Comparison of ENCODE assay signal across 20 mouse cellular contexts in the genomic region with DNA sequence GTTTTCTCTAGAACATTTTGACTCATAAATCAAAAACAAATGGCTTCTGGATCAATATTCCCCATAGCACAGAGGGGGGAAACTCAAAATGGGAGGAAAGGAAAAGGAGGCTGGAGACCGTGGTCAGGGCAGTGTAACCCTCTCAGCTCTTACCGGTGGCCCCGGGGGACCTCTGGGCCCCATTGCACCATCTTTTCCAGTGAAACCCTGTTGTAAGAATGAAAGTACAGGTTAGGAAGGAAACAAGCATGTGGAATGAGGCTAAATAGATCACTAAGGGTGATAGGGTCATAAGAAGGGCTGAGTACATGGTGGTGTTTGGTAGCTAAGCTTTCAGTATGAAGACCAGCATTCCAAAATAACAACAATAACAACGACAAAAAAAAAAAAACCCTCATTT.
DNase-seq lines count a peak whose midpoint lies in the region; ATAC-seq and TF ChIP-seq lines count a peak whose summit lies in the region.
"Had no signal": no experiment of that assay in that cellular context is flagged by ENCODE, and none has a peak within 500 bp of the region (broad histone marks: within the 10 kb centered on the region; RNA-seq: fewer than 3 reads in every experiment).

No protein-coding gene starts in this region.

- peaks cover 42% of the 10 kb centered on the region for H3K36me3 ChIP-seq in embryonic facial prominence, embryonic 13.5 days
- H3K36me3 ChIP-seq in embryonic facial prominence, embryonic 10.5 days (replicated peaks), result no peaks in the 10 kb centered on the region
- no peaks in the 10 kb centered on the region for H3K36me3 ChIP-seq in CH12.LX (replicated peaks in 1 of 2; ENCODE audit: control insufficient read depth in 1 of 2, insufficient read depth in 1 of 2, low read length in 1 of 2)
- H3K36me3 ChIP-seq in limb, embryonic 15.5 days, result peaks cover 36% of the 10 kb centered on the region
- no peaks in the 10 kb centered on the region for H3K36me3 ChIP-seq in hindbrain, embryonic 16.5 days (ENCODE audit: control insufficient read depth, insufficient read depth, low read length)
- H3K36me3 ChIP-seq: heart, embryonic 10.5 days; lung, embryonic 15.5 days; midbrain, embryonic 13.5 days had no signal

- dilution Hi-C loops in CH12.LX (cut with MboI; ENCODE audit: extremely low pct_ligation_motif_present, extremely low pct_unique_long_range_greater_than_20kb, low sequenced_read_pairs), result no loop called here

- in situ Hi-C loops in CH12.LX (cut with MboI; ENCODE audit: low pct_ligation_motif_present, low pct_unique_long_range_greater_than_20kb, low sequenced_read_pairs), result no loop called here

- H3K27me3 ChIP-seq in embryonic facial prominence, embryonic 13.5 days, result no peaks in the 10 kb centered on the region
- H3K27me3 ChIP-seq in embryonic facial prominence, embryonic 10.5 days (replicated peaks; ENCODE audit: low read depth, poor library complexity, severe bottlenecking), result no peaks in the 10 kb centered on the region; the same call in 1 of the 2 replicates
- no peaks in the 10 kb centered on the region for H3K27me3 ChIP-seq in CH12.LX (replicated peaks)
- no peaks in the 10 kb centered on the region for H3K27me3 ChIP-seq in limb, embryonic 15.5 days
- H3K27me3 ChIP-seq in hindbrain, embryonic 16.5 days (replicated peaks; ENCODE audit: control insufficient read depth, insufficient read depth, low read length), result no peaks in the 10 kb centered on the region
- H3K27me3 ChIP-seq: limb, embryonic 13.5 days; lung, embryonic 15.5 days; megakaryocyte, embryonic 14.5 days had no signal

- TF ChIP-seq CTCF in CH12.LX (conservative IDR thresholded peaks at IDR 0.05 in 1 of 2, IDR thresholded peaks at IDR 0.05 in 1 of 2; ENCODE audit: low read depth in 2 of 2, low read length in 2 of 2), result no peak

- DNase-seq in embryonic facial prominence, embryonic 10.5 days (ENCODE audit: low spot score), result no peak
- DNase-seq in 3134 (ENCODE audit: extremely low read depth, insufficient read length, low spot score), result peak; percentile 28
- peak; percentile 43 for DNase-seq in CH12.LX (ENCODE audit: extremely low read depth)
- no peak for DNase-seq in left cerebral cortex, adult 9 months (ENCODE audit: low spot score in 2 of 2)
- DNase-seq: cerebellum, adult 11 months; cerebellum, adult 9-11 months; layer of hippocampus, postnatal 36 days; thymus, adult 18-20 months had no signal

- TF ChIP-seq EP300 in CH12.LX (IDR thresholded peaks at IDR 0.05; ENCODE audit: low read length), result peak; percentile 85

- TF ChIP-seq POLR2A in CH12.LX (IDR thresholded peaks at IDR 0.05; ENCODE audit: low read depth, low read length), result no peak

- H3K79me2 ChIP-seq in CH12.LX (replicated peaks; ENCODE audit: control insufficient read depth, extremely low read depth, insufficient read depth, poor library complexity, severe bottlenecking), result no peaks in the 10 kb centered on the region

- no peaks in the 10 kb centered on the region for H3K9me3 ChIP-seq in embryonic facial prominence, embryonic 13.5 days
- no peaks in the 10 kb centered on the region for H3K9me3 ChIP-seq in embryonic facial prominence, embryonic 10.5 days
- H3K9me3 ChIP-seq in CH12.LX (replicated peaks; ENCODE audit: low read length), result no peaks in the 10 kb centered on the region
- H3K9me3 ChIP-seq in limb, embryonic 15.5 days, result no peaks in the 10 kb centered on the region
- no peaks in the 10 kb centered on the region for H3K9me3 ChIP-seq in hindbrain, embryonic 16.5 days (ENCODE audit: control insufficient read depth, low read length)
- H3K9me3 ChIP-seq: forebrain, embryonic 13.5 days; heart, embryonic 10.5 days; limb, embryonic 13.5 days; lung, embryonic 15.5 days; megakaryocyte, embryonic 14.5 days; midbrain, embryonic 13.5 days had no signal

- WGBS in embryonic facial prominence, embryonic 13.5 days, result 50% methylated on average over 4 of the region's 4 CpGs
- WGBS in embryonic facial prominence, embryonic 10.5 days, result 73% methylated on average over 4 of the region's 4 CpGs
- WGBS in limb, embryonic 15.5 days, result 73% methylated on average over 4 of the region's 4 CpGs
- WGBS in hindbrain, embryonic 16.5 days, result 86% methylated on average over 4 of the region's 4 CpGs

- TF ChIP-seq RAD21 in CH12.LX (IDR thresholded peaks at IDR 0.05; ENCODE audit: low read depth, low read length), result no peak

- no peak overlapping the region for H3K4me2 ChIP-seq in embryonic facial prominence, embryonic 13.5 days
- H3K4me2 ChIP-seq in CH12.LX (ENCODE audit: insufficient read depth, low read depth, poor library complexity, severe bottlenecking), result peak overlapping the region; percentile 25; the same call in 1 of the 2 replicates
- H3K4me2 ChIP-seq in limb, embryonic 15.5 days, result no peak overlapping the region
- H3K4me2 ChIP-seq in hindbrain, embryonic 16.5 days (ENCODE audit: low read length), result no peak overlapping the region
- H3K4me2 ChIP-seq: forebrain, embryonic 13.5 days; limb, embryonic 13.5 days; lung, embryonic 15.5 days; midbrain, embryonic 13.5 days had no signal

- H3K27ac ChIP-seq in embryonic facial prominence, embryonic 13.5 days, result peak overlapping the region; percentile 64; the same call in 1 of the 2 replicates
- no peak overlapping the region for H3K27ac ChIP-seq in embryonic facial prominence, embryonic 10.5 days (replicated peaks)
- H3K27ac ChIP-seq in CH12.LX (ENCODE audit: insufficient read depth, low read depth), result no peak overlapping the region
- peak overlapping the region; percentile 54 for H3K27ac ChIP-seq in limb, embryonic 15.5 days
- H3K27ac ChIP-seq in hindbrain, embryonic 16.5 days (ENCODE audit: low read depth, low read length), result no peak overlapping the region
- H3K27ac ChIP-seq: forebrain, embryonic 13.5 days; heart, embryonic 10.5 days; hindbrain, postnatal 0 days; layer of hippocampus, adult 2 months; limb, embryonic 13.5 days; lung, embryonic 15.5 days; midbrain, embryonic 13.5 days had no signal

- H3K4me1 ChIP-seq in embryonic facial prominence, embryonic 13.5 days, result peaks cover 29% of the 10 kb centered on the region
- H3K4me1 ChIP-seq in embryonic facial prominence, embryonic 10.5 days, result peaks cover 10% of the 10 kb centered on the region
- H3K4me1 ChIP-seq in CH12.LX (ENCODE audit: control insufficient read depth in 1 of 2, insufficient read depth in 2 of 2), result peaks cover 0 to 11% of the 10 kb centered on the region in 2 experiments; a peak in 2 of 4 replicates
- peaks cover 14% of the 10 kb centered on the region for H3K4me1 ChIP-seq in limb, embryonic 15.5 days
- peaks cover 4% of the 10 kb centered on the region; the same call in 1 of the 2 replicates for H3K4me1 ChIP-seq in hindbrain, embryonic 16.5 days (ENCODE audit: control insufficient read depth, insufficient read depth, low read depth, low read length)

- no peak overlapping the region for H3K9ac ChIP-seq in embryonic facial prominence, embryonic 13.5 days
- H3K9ac ChIP-seq in CH12.LX (ENCODE audit: insufficient read depth, low read depth), result no peak overlapping the region
- H3K9ac ChIP-seq in limb, embryonic 15.5 days, result no peak overlapping the region
- no peak overlapping the region for H3K9ac ChIP-seq in hindbrain, embryonic 16.5 days (ENCODE audit: low read depth, low read length)
- H3K9ac ChIP-seq: forebrain, embryonic 13.5 days; limb, embryonic 13.5 days; lung, embryonic 15.5 days; midbrain, embryonic 13.5 days had no signal

- H3K4me3 ChIP-seq in embryonic facial prominence, embryonic 13.5 days, result no peak overlapping the region
- no peak overlapping the region for H3K4me3 ChIP-seq in embryonic facial prominence, embryonic 10.5 days
- H3K4me3 ChIP-seq in CH12.LX (replicated peaks in 1 of 3; ENCODE audit: low read depth in 2 of 3, low read length in 2 of 3, poor library complexity in 1 of 3), result no peak overlapping the region
- H3K4me3 ChIP-seq in limb, embryonic 15.5 days, result no peak overlapping the region
- no peak overlapping the region for H3K4me3 ChIP-seq in hindbrain, embryonic 16.5 days (ENCODE audit: low read length)
- H3K4me3 ChIP-seq: forebrain, embryonic 13.5 days; heart, embryonic 10.5 days; layer of hippocampus, adult 2 months; limb, embryonic 13.5 days; lung, embryonic 15.5 days; megakaryocyte, embryonic 14.5 days; midbrain, embryonic 13.5 days had no signal

- ATAC-seq in embryonic facial prominence, embryonic 13.5 days (ENCODE audit: insufficient number of reproducible peaks, insufficient read depth, low FRiP score, low TSS enrichment, low read depth), result no peak
- ATAC-seq in limb, embryonic 15.5 days (ENCODE audit: insufficient number of reproducible peaks, low FRiP score, low TSS enrichment, low read depth), result no peak
- no peak for ATAC-seq in hindbrain, embryonic 16.5 days
- ATAC-seq: forebrain, embryonic 13.5 days; hindbrain, postnatal 0 days; intestine, embryonic 16.5 days; midbrain, embryonic 13.5 days had no signal

TF ChIP-seq in CH12.LX, 34 proteins besides CTCF, POLR2A, EP300 and RAD21 (continues in another document):
- TF ChIP-seq RCOR1 (conservative IDR thresholded peaks at IDR 0.05; ENCODE audit: low read depth, low read length), result no peak
- TF ChIP-seq JUN (IDR thresholded peaks at IDR 0.05; ENCODE audit: insufficient read depth, low read depth, low read length), result 0 out of 2 replicates have a peak, but pooled peaks have one; percentile 31
- TF ChIP-seq MAZ (IDR thresholded peaks at IDR 0.05; ENCODE audit: low read depth, low read length), result no peak
- TF ChIP-seq HCFC1 (IDR thresholded peaks at IDR 0.05; ENCODE audit: low read depth, low read length), result no peak
- no peak for TF ChIP-seq ZKSCAN1 (IDR thresholded peaks at IDR 0.05; ENCODE audit: borderline replicate concordance, low read depth, low read length)
- peak; percentile 47; the same call in 1 of the 2 replicates for TF ChIP-seq BHLHE40 (IDR thresholded peaks at IDR 0.05; ENCODE audit: low read depth, low read length)
- TF ChIP-seq TBP (conservative IDR thresholded peaks at IDR 0.05; ENCODE audit: low read depth, low read length), result no peak
- peak; percentile 83 for TF ChIP-seq IRF4 (IDR thresholded peaks at IDR 0.05; ENCODE audit: low read depth, low read length)
- peak; percentile 56; the same call in 1 of the 2 replicates for TF ChIP-seq ETS1 (conservative IDR thresholded peaks at IDR 0.05; ENCODE audit: low read depth, low read length)
- no peak for TF ChIP-seq MYC (IDR thresholded peaks at IDR 0.05; ENCODE audit: low read depth, low read length)
- TF ChIP-seq CHD2 (IDR thresholded peaks at IDR 0.05; ENCODE audit: low read length), result 0 out of 2 replicates have a peak, but pooled peaks have one; percentile 23
- TF ChIP-seq NELFE (IDR thresholded peaks at IDR 0.05; ENCODE audit: low read depth, low read length), result no peak
- TF ChIP-seq E2F4 (IDR thresholded peaks at IDR 0.05; ENCODE audit: insufficient replicate concordance, low read depth, low read length), result no peak
- TF ChIP-seq MEF2A (IDR thresholded peaks at IDR 0.05; ENCODE audit: borderline replicate concordance, low read depth, low read length), result peak; percentile 45; the same call in 1 of the 2 replicates
- 0 out of 2 replicates have a peak, but pooled peaks have one; percentile 20 for TF ChIP-seq KAT2A (IDR thresholded peaks at IDR 0.05; ENCODE audit: insufficient replicate concordance, low read length)
- peak; percentile 41; the same call in 1 of the 2 replicates for TF ChIP-seq TCF12 (IDR thresholded peaks at IDR 0.05; ENCODE audit: low read depth, low read length)
- no peak for TF ChIP-seq MXI1 (IDR thresholded peaks at IDR 0.05; ENCODE audit: low read depth, low read length)

Comparison
In these comparisons a context has a peak if more than half of its experiments do, and no peak if none do; other contexts are left out.
1. H3K27ac ChIP-seq: peak in embryonic facial prominence, embryonic 13.5 days (single experiment) and limb, embryonic 15.5 days (single experiment); none in embryonic facial prominence, embryonic 10.5 days (single experiment), CH12.LX (single experiment) and hindbrain, embryonic 16.5 days (single experiment).
2. DNase-seq: peak in 3134 (single experiment) and CH12.LX (single experiment); none in embryonic facial prominence, embryonic 10.5 days (single experiment) and left cerebral cortex, adult 9 months (0 of 2).